Mouse (Mus musculus) bone marrow macrophage, adult 2 months (primary cell): ENCODE data around the gene Nfil3. TPM values are rescaled to one million over a fixed set of nuclear protein-coding genes. Genes with fewer than 3 reads are reported as not detected.

Experiments used
- H3K27ac ChIP-seq: 2 replicates; pipeline ENCODE4 v1.5.1; 2012; ENCODE audit warnings: low read depth, low read length; ENCODE audit not compliant: insufficient read depth
- H3K4me1 ChIP-seq: 2 replicates; pipeline ENCODE4 v1.6.1; 2012; ENCODE audit warnings: low read length; ENCODE audit not compliant: control insufficient read depth, insufficient read depth
- H3K4me3 ChIP-seq: 2 replicates; pipeline ENCODE4 v1.5.1; 2012; ENCODE audit warnings: mild to moderate bottlenecking, low read length, moderate library complexity; ENCODE audit not compliant: insufficient read depth
- CTCF ChIP-seq: IDR thresholded peaks from 2 replicates; pipeline ENCODE4 v1.5.1; 2012; ENCODE audit warnings: low read depth, mild to moderate bottlenecking, low read length, moderate library complexity
- POLR2A ChIP-seq: IDR thresholded peaks from 2 replicates; pipeline ENCODE4 v1.6.1; 2012; ENCODE audit warnings: mild to moderate bottlenecking, low read depth, low read length, borderline replicate concordance
- polyA plus RNA-seq: library from polyadenylated mRNA; stranded (reverse); fragments of >200 nt; gene quantifications from 2 replicates; pipeline ENCODE4 v1.2.4, GENCODE M21; 2012; ENCODE audit not compliant: missing spikeins, insufficient read depth, insufficient read length

Nfil3 gene
- polyA plus RNA-seq, 1 experiment, result 11.7 TPM

- no peak overlapping the region for H3K27ac ChIP-seq
- no peak for TF ChIP-seq POLR2A
- TF ChIP-seq CTCF, result no peak
- no peak overlapping the region for H3K4me3 ChIP-seq
- H3K4me1 ChIP-seq, result peaks cover 1% of the 10 kb centered on the region
These were observed 31.7 kb downstream of the Nfil3 start for GRCm38 (mm10) chr13:52949211-52949610.

- H3K27ac ChIP-seq, result no peak overlapping the region
- no peak for TF ChIP-seq CTCF
- no peak for TF ChIP-seq POLR2A
- H3K4me3 ChIP-seq, result no peak overlapping the region
- H3K4me1 ChIP-seq, result peaks cover 5% of the 10 kb centered on the region
These were observed 33.3 kb downstream of the Nfil3 start for GRCm38 (mm10) chr13:52947545-52947944.

- H3K4me1 ChIP-seq, result peaks cover 5% of the 10 kb centered on the region
- TF ChIP-seq POLR2A, result no peak
- TF ChIP-seq CTCF, result no peak
- no peak overlapping the region for H3K4me3 ChIP-seq
- no peak overlapping the region for H3K27ac ChIP-seq
These were observed 35.1 kb downstream of the Nfil3 start for GRCm38 (mm10) chr13:52945769-52946168.

- TF ChIP-seq CTCF (no peak), POLR2A (no peak)
- Histone ChIP-seq H3K27ac (no peak overlapping the region), H3K4me3 (no peak overlapping the region), H3K4me1 (peaks cover 5% of the 10 kb centered on the region)
These were observed 36.8 kb downstream of the Nfil3 start for GRCm38 (mm10) chr13:52944116-52944515.

- peaks cover 5% of the 10 kb centered on the region for H3K4me1 ChIP-seq
These were observed 37.9 kb downstream of the Nfil3 start for GRCm38 (mm10) chr13:52942876-52943388.

GRCm38 (mm10) chr13:52940956-52941355, 39.9 kb downstream of the Nfil3 start:
- TF ChIP-seq CTCF, result no peak
- no peak for TF ChIP-seq POLR2A
- H3K4me1 ChIP-seq, result peaks cover 5% of the 10 kb centered on the region
- no peak overlapping the region for H3K4me3 ChIP-seq
- no peak overlapping the region for H3K27ac ChIP-seq

More at GRCm38 (mm10) chr13:52942876-52943388, 37.9 kb downstream of the Nfil3 start:
- TF ChIP-seq POLR2A (no peak), CTCF (no peak)
- Histone ChIP-seq H3K4me3 (no peak overlapping the region), H3K27ac (no peak overlapping the region)

GRCm38 (mm10) chr13:52930582-52930981, 50.3 kb downstream of the Nfil3 start:
- peaks cover 4% of the 10 kb centered on the region; the same call in 1 of the 2 replicates for H3K4me1 ChIP-seq
- H3K27ac ChIP-seq, result no peak overlapping the region
- TF ChIP-seq POLR2A (no peak), CTCF (no peak)
- H3K4me3 ChIP-seq, result no peak overlapping the region

GRCm38 (mm10) chr13:52929209-52930171, 51.4 kb downstream of the Nfil3 start, which contains the start of gene Auh:
Gene Auh, minus strand, starts transcription at chr13:52929681.
- peak within 1 kb of the TSS; percentile 97 for H3K4me3 ChIP-seq
- TF ChIP-seq POLR2A (peak; percentile 33; the same call in 1 of the 2 replicates), CTCF (no peak)
- peaks cover 4% of the 10 kb centered on the region; the same call in 1 of the 2 replicates for H3K4me1 ChIP-seq
- H3K27ac ChIP-seq, result peak within 1 kb of the TSS; percentile 5; the same call in 1 of the 2 replicates

GRCm38 (mm10) chr13:52928392-52928791, 52.5 kb downstream of the Nfil3 start:
- Histone ChIP-seq H3K27ac (no peak overlapping the region), H3K4me1 (peaks cover 4% of the 10 kb centered on the region; the same call in 1 of the 2 replicates)
- TF ChIP-seq CTCF (no peak), POLR2A (no peak)

GRCm38 (mm10) chr13:52924457-52924856, 56.4 kb downstream of the Nfil3 start:
- peaks cover 4% of the 10 kb centered on the region; the same call in 1 of the 2 replicates for H3K4me1 ChIP-seq
- no peak for TF ChIP-seq CTCF
- no peak for TF ChIP-seq POLR2A
- H3K27ac ChIP-seq, result no peak overlapping the region
- no peak overlapping the region for H3K4me3 ChIP-seq

More at GRCm38 (mm10) chr13:52928392-52928791, 52.5 kb downstream of the Nfil3 start:
- H3K4me3 ChIP-seq, result peak overlapping the region; percentile 97
